Mouse (Mus musculus) kidney, postnatal 4 days (tissue): ENCODE data around the gene Thoc5.

Experiments used
- DNase-seq, 2 experiments: peaks; one replicate each; pipeline ENCODE4 v3.0.0; 2021; ENCODE audit warnings: mixed read lengths in 2 of 2

Gene Thoc5

DNA sequence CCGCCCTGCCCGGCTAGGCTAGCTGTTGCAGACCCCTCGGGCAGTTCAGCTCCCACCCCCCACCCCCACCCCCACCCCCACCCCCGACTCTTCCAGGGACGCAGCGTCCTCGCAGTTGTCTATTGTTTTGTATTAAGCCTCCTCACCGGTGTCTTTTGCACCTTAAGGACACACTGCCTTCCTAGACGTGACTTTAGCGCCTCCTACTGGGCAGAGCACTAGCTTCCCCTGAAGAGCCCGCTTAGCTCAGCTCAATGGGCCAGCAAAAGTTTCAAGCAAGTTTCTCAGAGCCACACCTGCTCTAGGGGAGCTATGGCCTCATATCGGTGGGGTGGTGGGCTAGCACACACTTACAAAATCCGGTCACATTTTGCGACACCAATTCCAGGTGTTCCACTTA is 80.5 kb downstream of the Thoc5 start:
- DNase-seq, result peak; percentile 85 to 86
